Mouse (Mus musculus) cerebellum, postnatal 25 days (tissue): Measurements from ENCODE around the gene Pstpip1.
A peak's percentile ranks its signal among the peaks of the same experiment; 100 is the strongest.

ENCODE experiments used
- DNase-seq, 2 experiments: peaks; one replicate each; pipeline ENCODE4 v3.0.0; 2021; ENCODE audit warnings: mixed read lengths in 2 of 2

Gene Pstpip1

DNA sequence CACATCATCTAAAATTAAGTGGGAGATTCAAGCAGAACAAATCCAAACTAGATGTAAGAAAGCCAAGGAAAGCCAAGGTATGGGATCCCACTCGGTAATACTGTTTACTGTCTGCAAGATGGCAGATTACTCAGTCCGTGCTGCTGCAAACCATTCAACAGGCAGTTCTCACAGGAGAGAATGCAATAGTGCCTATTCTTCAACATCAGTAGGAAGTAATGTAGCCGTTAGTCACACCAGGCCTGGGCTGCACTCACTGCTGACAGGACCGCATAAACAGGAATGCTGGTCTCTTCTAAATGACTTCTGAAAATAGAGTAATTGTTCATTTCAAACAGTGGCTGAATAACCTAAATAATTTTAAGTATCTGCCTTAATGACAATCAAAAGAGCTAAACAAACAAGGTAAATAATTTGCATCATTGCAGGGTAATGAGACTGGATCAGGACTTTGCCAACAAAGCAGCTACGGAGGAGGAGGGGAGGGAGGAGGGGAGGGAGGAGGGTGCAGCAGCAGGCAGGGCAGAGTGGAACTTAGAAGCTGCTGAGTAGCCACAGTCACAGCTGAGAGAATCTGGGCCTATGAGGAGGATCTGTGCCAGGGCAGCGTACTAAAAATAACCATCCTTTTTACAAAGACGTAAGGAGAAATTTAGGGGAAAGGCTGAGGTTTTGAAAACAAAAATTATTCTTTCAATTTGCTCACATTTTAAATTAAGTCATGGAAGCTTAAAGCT lies 62.2 kb downstream of the Pstpip1 start:
- peak in 1 of 2 experiments; percentile 48 for DNase-seq

DNA sequence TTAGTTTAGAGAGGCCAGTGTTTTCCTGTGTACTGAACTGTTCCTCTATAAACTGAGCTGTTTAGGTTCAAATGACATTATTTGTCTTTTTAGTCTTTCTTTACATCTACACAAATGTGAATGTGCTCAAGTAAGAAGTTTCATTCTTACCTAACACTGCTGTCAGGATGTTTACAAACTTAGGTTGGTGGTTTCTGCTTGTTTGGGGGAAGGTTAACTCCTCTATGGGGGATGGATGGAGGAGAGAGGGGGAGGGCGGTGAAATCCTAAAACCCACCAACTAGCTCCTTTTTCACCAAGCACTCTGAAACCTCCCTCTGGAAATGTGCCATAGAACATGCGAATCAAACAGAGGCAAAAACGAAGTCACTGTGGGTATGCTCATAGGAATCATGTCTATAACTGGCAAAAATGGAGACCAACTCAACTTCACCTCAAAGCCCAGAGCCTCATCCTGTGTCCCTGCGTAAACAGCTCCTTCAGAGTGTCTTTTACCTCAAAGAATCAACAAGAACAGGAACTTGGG lies 62.8 kb downstream of the Pstpip1 start:
- DNase-seq, result no peak

DNA sequence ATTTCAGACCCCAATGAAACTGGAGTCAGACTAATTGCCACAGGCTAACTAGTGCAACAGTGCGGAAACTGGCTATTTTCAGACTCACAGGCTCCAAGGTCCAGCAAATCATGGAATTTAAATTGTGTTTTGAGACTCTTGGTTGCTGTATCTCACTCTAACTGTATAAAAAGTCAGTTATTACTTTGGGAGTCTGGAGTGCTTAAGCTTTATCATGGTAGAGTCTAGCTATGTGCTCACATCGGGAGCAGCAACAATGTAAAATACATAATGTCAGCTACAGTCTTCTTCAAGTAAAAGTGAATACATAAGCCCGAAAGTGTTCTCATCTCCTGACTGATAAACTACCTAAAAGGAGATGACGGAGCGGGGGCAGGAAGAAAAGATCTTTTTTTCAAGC lies 64.8 kb downstream of the Pstpip1 start:
- DNase-seq, result no peak

DNA sequence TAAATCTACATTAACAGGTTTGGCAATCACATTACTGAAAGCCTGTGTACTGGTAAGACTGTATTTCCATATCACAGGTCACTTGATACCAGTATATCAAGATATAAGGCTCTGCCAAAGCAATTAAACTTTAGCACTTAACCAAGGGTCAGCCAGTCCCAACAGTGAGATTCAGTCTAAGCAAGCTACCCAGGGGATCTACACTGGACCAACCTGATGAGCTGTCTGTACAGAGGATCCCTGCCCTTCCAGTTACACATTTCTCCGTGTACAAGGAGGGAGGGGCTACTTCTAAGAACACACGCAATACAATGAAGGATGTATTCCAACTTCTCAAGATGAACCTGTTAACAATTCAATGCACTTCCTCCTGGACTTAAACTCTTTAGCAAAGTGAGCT lies 68.3 kb downstream of the Pstpip1 start:
- no peak for DNase-seq

DNA sequence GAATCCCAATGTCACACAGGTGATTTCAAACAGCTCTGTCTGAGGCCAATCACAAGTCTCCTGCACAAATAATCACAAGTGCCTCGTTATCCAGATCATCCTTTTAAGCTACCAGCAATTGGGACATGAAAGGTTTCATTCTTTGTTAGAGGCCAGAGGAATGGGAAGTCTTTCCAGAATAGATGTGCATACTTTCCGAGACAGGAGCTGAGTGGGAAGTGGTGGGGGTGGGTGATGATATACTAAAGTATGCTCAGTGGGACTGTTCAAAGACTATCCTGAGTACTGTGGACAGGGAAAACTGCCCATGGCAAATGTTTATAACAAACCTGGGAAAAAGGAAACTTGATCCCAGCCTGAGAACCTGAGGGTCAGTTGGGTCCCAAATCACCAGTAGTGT lies 69.7 kb downstream of the Pstpip1 start:
- no peak for DNase-seq

- DNase-seq, result peak; percentile 94
Observed at GRCm38 (mm10) chr9:56160341-56161141, 70.8 kb downstream of the Pstpip1 start.

GRCm38 (mm10) chr9:56165377-56165776 lies 75.6 kb downstream of the Pstpip1 start, which contains the start of gene Tspan3:
Tspan3 (minus strand) TSS chr9:56165477.
- DNase-seq, result no peak

GRCm38 (mm10) chr9:56166161-56166560 lies 76.4 kb downstream of the Pstpip1 start:
- no peak for DNase-seq

DNA sequence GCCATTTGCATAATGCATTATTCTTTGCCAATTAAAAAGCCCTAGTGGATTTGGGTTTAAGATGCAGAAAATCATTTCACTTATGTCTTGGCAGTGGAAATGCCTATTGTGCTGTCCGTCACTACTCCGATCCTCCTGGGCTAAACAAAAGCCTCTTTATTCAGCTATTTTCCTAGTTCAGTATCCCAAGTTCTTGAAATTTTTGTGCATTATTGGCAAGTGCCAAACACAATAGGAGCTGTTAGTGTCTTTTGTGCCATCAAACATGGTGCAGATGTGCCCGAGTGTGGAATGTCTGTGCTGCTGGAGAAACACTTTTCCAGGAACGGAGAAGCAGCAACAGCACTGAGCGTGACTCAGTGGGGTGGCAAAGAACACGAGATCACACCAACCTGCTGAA lies 77.9 kb downstream of the Pstpip1 start:
- no peak for DNase-seq

DNA sequence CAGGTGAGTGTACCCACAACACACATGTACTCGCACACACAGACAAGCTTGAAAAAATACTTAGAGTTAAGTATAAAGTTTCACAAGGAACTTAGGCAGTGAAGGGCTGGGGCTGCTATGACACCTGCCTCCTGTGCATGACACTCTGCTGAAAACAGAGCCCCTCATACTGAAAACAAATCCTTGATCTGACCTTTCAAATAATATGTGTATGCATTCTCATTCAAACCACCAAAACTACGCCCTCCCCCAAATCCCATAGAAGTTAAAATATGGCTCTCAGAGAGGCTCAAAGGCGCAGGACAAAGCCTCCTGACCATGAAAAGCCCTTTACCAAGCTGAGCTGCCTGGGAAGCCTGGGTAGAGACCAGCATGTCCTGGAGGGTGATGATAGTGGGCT lies 85.6 kb downstream of the Pstpip1 start:
- DNase-seq, result no peak

DNA sequence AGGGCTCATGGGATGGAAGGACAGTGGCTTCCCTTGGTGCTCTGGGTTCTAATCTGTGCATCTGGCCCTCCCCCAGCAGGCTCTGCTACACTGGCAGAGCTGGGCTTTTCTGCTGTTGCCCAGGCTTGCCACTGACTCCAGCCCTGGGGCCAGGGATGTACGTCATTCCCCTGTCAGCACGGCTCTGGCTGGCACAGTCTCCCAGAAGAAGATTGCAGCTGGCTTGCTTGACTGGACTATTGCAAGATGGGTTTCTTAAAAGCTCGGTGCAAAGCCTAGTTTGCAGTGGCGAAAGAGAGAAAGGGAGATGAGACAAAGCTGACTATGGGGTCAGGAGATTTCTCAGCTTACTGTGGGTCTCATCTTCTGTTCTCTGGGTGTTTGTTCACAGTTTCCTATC lies 87.6 kb downstream of the Pstpip1 start:
- no peak for DNase-seq
